Mouse (Mus musculus) testis, adult 2 months (tissue): ENCODE measurements around the gene Cabs1. TPM values are rescaled to one million over a fixed set of nuclear protein-coding genes. Genes with fewer than 3 reads are reported as not detected.
A peak's percentile ranks its signal among the peaks of the same experiment; 100 is the strongest.

ENCODE experiments used
- H3K27ac ChIP-seq: fragments of 200-500 bp; 2 replicates; pipeline ENCODE4 v1.5.1; 2012; ENCODE audit warnings: low read depth, low read length; ENCODE audit not compliant: control insufficient read depth, insufficient read depth
- H3K27me3 ChIP-seq: fragments of 200-500 bp; 2 replicates; pipeline ENCODE4 v1.6.1; 2012; ENCODE audit warnings: mild to moderate bottlenecking, low read length, moderate library complexity; ENCODE audit not compliant: control insufficient read depth, insufficient read depth
- H3K36me3 ChIP-seq: fragments of 200-500 bp; 2 replicates; pipeline ENCODE4 v1.6.1; 2012; ENCODE audit warnings: mild to moderate bottlenecking, low read length; ENCODE audit not compliant: control insufficient read depth, insufficient read depth
- H3K4me1 ChIP-seq: fragments of 200-500 bp; 2 replicates; pipeline ENCODE4 v1.6.1; 2012; ENCODE audit warnings: low read length; ENCODE audit not compliant: control insufficient read depth, insufficient read depth
- H3K4me3 ChIP-seq: fragments of 200-500 bp; 2 replicates; pipeline ENCODE4 v1.5.1; 2012; ENCODE audit warnings: low read depth, mild to moderate bottlenecking, low read length, moderate library complexity, mixed read lengths; ENCODE audit not compliant: control insufficient read depth
- CTCF ChIP-seq: fragments of 200-500 bp; IDR thresholded peaks from 2 replicates; pipeline ENCODE4 v1.5.1; 2012; ENCODE audit warnings: low read depth, mild to moderate bottlenecking, inconsistent platforms, low read length, moderate library complexity; ENCODE audit not compliant: control insufficient read depth, insufficient read depth, insufficient replicate concordance
- POLR2A ChIP-seq: fragments of 200-500 bp; IDR thresholded peaks from 2 replicates; pipeline ENCODE4 v1.6.1; 2012; ENCODE audit warnings: low read depth, mild to moderate bottlenecking, inconsistent platforms, low read length, moderate library complexity; ENCODE audit not compliant: control insufficient read depth
- polyA plus RNA-seq: library from polyadenylated mRNA; depleted of rRNA; stranded (reverse); fragments of >200 nt; gene quantifications from 2 replicates; pipeline ENCODE4 v1.2.3, GENCODE M21; 2012; rRNA removed

Gene Cabs1
- 205 and 247 TPM in 2 replicates for polyA plus RNA-seq

- H3K36me3 ChIP-seq = no peaks in the 10 kb centered on the region
- H3K4me3 ChIP-seq = peak within 1 kb of the TSS; percentile 82
- no peaks in the 10 kb centered on the region for H3K4me1 ChIP-seq
- no peaks in the 10 kb centered on the region for H3K27me3 ChIP-seq
- TF ChIP-seq POLR2A (peak; percentile 55; the same call in 1 of the 2 replicates), CTCF (no peak)
- peak within 1 kb of the TSS; percentile 42; the same call in 1 of the 2 replicates for H3K27ac ChIP-seq
These were observed at the start of gene Cabs1 for GRCm38 (mm10) chr5:87979139-87979538. Gene Cabs1 (plus strand): TSS chr5:87979439.

DNA sequence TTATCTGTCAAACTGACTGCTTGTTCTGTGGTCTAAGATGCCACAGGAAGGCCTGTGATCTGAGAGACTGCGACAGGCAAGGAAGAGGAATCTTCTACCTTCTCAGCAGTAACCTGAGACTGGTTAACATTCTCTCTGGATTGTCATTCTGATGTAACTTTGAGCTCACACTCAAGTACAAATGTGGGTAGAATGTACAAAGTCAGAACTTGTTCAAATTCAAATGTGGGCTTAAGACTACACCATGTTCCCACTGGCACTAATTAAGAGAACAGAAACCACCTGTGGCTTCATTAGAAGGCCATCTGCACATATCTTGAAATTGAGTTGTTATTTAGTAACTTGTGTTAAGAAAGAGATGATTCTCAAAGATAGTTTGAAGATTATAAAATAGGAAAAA lies 47.6 kb upstream of the Cabs1 start:
- TF ChIP-seq CTCF (no peak), POLR2A (no peak)
- Histone ChIP-seq H3K4me3 (no peak overlapping the region), H3K27me3 (no peaks in the 10 kb centered on the region)

DNA sequence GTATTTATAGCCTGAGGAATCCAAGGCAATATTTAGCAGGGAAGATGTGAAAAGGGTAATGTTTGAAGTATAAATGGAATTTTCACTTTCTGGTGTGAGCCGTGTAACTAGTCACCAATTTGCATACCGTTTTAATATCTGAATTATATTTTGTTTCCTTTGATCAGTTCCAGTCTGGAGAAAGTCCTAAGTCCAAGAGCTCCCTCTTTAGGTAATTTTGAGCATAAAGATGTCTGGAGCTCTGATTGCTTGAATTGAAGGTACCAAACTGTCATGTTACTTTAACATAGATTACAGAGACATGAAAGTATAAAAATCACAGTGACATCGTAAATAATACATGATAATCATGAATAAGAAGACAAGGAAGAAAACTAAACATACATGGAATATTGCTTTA lies 38.5 kb upstream of the Cabs1 start:
- Histone ChIP-seq H3K4me3 (no peak overlapping the region), H3K27ac (no peak overlapping the region), H3K36me3 (no peaks in the 10 kb centered on the region), H3K27me3 (no peaks in the 10 kb centered on the region), H3K4me1 (no peaks in the 10 kb centered on the region)
- TF ChIP-seq POLR2A = no peak
- no peak for TF ChIP-seq CTCF

More for the DNA sequence above, 47.6 kb upstream of the Cabs1 start:
- Histone ChIP-seq H3K36me3 (no peaks in the 10 kb centered on the region), H3K27ac (no peak overlapping the region), H3K4me1 (no peaks in the 10 kb centered on the region)

DNA sequence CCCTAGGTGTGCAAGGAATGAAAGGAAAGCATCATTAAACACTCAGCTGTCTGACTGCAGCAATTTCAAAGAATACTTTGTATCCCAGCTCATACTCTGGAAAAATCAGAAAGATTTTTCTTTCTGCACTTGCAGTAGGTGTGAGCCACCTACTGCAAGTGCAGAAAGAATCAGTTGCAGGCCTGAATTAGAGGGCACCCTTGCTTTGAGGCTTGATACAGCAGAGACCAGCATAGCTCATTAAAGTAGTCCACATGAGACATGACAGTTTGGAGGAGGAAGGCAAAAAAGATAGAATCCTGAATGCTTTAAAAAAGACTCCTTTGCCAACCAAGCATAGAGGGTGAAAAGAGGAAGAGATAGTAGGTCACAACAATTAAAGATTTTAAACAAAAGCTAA lies 36.7 kb upstream of the Cabs1 start:
- Histone ChIP-seq H3K27ac (no peak overlapping the region), H3K4me1 (no peaks in the 10 kb centered on the region), H3K27me3 (no peaks in the 10 kb centered on the region), H3K4me3 (no peak overlapping the region), H3K36me3 (no peaks in the 10 kb centered on the region)
- TF ChIP-seq POLR2A (no peak), CTCF (no peak)

GRCm38 (mm10) chr5:87951836-87952235 lies 27.4 kb upstream of the Cabs1 start:
- no peaks in the 10 kb centered on the region for H3K36me3 ChIP-seq
- no peaks in the 10 kb centered on the region for H3K4me1 ChIP-seq
- no peak overlapping the region for H3K4me3 ChIP-seq
- no peak overlapping the region for H3K27ac ChIP-seq
- TF ChIP-seq POLR2A = no peak
- no peak for TF ChIP-seq CTCF
- H3K27me3 ChIP-seq = no peaks in the 10 kb centered on the region

- H3K4me1 ChIP-seq = no peaks in the 10 kb centered on the region
- no peak within 1 kb of the TSS for H3K4me3 ChIP-seq
- no peak within 1 kb of the TSS for H3K27ac ChIP-seq
- no peaks in the 10 kb centered on the region for H3K27me3 ChIP-seq
- TF ChIP-seq CTCF (no peak), POLR2A (no peak)
- H3K36me3 ChIP-seq = no peaks in the 10 kb centered on the region
These were observed 10.0 kb upstream of the Cabs1 start, which contains the start of the genes 2310003L06Rik and Gm28434 for GRCm38 (mm10) chr5:87969201-87969600. Gene 2310003L06Rik (plus strand): TSS chr5:87969459. Gene Gm28434 (plus strand): TSS chr5:87969517.

DNA sequence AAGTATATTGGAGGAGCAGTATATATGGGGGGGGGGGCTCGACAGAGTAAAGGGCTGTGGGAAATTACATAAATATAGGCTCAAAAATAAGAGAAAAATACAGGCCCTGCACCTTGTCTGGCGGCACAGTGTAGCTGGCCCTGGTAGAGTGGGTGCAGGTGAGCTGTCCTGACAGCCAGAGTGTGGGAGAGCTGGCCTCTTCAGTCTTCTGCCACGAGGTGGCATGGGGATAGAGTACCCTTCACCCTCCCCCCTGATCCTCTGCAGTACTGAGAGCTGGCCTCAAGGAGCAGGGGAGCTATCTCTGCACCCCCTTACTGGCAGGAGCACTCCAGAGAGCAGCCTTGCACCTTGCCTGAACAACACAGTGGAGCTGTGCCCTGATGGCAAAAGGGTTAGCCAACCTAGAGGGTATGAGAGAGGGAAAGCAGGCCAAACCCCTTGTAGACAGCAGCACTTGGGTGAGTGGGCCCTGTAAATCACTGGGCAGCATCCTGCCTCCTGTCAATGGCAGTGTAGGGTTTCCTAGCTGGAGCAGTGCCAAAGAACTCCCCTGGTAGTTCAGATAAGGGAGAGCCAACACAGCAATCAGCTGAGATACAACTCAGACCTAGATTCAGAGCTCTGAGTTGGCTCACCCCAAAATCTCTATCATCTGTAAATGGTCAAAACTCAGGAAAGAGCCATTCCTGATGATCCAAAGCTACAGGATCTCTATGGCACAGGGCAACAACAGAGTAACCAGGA lies 3.4 kb downstream of the Cabs1 start:
- Histone ChIP-seq H3K27ac (no peak overlapping the region), H3K27me3 (no peaks in the 10 kb centered on the region), H3K4me3 (peak overlapping the region; percentile 62), H3K36me3 (no peaks in the 10 kb centered on the region), H3K4me1 (no peaks in the 10 kb centered on the region)
- TF ChIP-seq POLR2A (no peak), CTCF (no peak)

DNA sequence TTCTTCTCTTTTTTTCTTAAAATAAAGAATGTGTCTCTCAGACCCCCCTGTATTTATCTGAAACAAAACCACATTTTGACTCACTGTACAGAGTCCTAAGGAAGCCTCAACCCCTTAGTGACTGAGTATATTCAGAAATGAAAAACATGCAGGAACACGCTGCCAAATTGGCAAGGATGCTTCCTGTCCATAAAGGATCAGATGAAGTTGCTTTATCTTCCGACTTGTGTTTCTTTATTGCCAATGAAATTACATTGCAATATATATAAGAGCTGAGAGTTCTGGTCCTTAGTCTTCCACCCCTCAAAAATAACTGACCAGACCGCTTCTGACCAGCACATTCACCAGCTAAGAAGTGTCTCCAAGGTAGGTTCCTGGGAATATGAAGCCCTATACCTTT lies 23.0 kb downstream of the Cabs1 start, which contains the start of gene Smr3a:
Gene Smr3a, plus strand, starts transcription at position 301 of the 400 bp plus-strand sequence.
- Histone ChIP-seq H3K4me1 (no peaks in the 10 kb centered on the region), H3K27me3 (no peaks in the 10 kb centered on the region), H3K27ac (no peak within 1 kb of the TSS), H3K4me3 (no peak within 1 kb of the TSS), H3K36me3 (no peaks in the 10 kb centered on the region)
- TF ChIP-seq POLR2A (no peak), CTCF (no peak)
